8 mouse cellular contexts compared by ENCODE assay signal in the genomic region with DNA sequence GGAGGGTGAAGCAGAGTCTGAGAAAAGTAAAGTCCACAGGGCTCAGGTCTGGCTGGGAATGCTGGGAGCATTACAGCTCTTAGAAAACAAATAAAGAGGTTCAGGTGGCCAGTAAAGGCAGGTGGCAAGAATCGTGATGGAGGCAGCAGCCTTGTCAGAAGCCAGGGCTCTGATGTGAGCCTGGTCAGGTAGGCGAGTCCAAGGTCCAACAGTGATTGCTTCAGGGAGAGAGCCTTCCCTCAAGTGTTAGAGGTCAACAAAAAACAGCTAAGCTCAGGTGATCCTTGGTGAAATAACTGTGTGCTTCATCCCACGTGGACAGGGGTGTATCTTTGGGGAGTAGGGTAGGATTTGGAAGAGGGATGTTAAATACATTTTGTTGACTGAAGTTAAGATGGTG.
"Had no signal": no experiment of that assay in that cellular context is flagged by ENCODE, and none has a peak within 500 bp of the region (broad histone marks: within the 10 kb centered on the region; RNA-seq: fewer than 3 reads in every experiment).

No protein-coding gene starts in this region.

- H3K27me3 ChIP-seq: limb, embryonic 15.5 days; midbrain, embryonic 13.5 days had no signal

- ATAC-seq: lung, postnatal 0 days; midbrain, embryonic 13.5 days had no signal

- H3K4me1 ChIP-seq: limb, embryonic 15.5 days; midbrain, embryonic 13.5 days had no signal

- H3K4me3 ChIP-seq: limb, embryonic 15.5 days; midbrain, embryonic 13.5 days had no signal

- H3K9me3 ChIP-seq: limb, embryonic 15.5 days; midbrain, embryonic 13.5 days had no signal

- H3K4me2 ChIP-seq: hindbrain, embryonic 14.5 days; limb, embryonic 15.5 days; midbrain, embryonic 13.5 days had no signal

- H3K27ac ChIP-seq: hindbrain, embryonic 14.5 days; limb, embryonic 15.5 days; midbrain, embryonic 13.5 days had no signal

- DNase-seq: lung, adult 2 months; lung, postnatal 36 days; right cerebral cortex, postnatal 14 days; thymus, postnatal 36 days had no signal

- H3K36me3 ChIP-seq: midbrain, embryonic 13.5 days had no signal

- H3K9ac ChIP-seq: hindbrain, embryonic 14.5 days; limb, embryonic 15.5 days; midbrain, embryonic 13.5 days had no signal
